Mouse (Mus musculus): ENCODE measurements around the gene Lcmt2. TPM values are rescaled to one million over a fixed set of nuclear protein-coding genes. Genes with fewer than 3 reads are reported as not detected.

Gene Lcmt2
- polyA plus RNA-seq, 1 experiment from 2014 or later: 25.3 TPM

DNA sequence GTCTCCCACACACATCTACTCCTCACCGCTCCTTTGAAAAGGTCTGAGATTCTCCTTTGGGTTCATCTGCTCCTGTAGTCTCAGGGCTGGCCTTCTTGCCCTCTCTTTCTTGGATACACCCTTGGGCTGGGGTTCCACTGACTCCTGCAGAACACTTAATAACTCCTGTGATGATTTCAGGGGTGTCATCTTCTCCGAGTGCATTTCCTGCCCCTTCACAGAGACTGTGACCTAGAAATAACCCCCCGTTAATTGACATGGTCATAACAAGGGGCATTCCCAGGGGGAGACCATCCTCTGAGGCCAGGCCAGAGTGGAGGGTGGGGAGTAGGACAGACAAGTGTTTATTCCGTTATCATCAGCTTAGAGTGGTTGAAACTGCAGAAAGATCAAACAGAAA lies 28.7 kb upstream of the Lcmt2 start:
- WGBS: 58% methylated on average over 4 of the region's 4 CpGs
- Histone ChIP-seq H3K4me3 (ENCODE audit: low read depth, low read length) (peak overlapping the region; percentile 52), H3K9me3 (ENCODE audit: control insufficient read depth, low read length) (no peaks in the 10 kb centered on the region)

DNA sequence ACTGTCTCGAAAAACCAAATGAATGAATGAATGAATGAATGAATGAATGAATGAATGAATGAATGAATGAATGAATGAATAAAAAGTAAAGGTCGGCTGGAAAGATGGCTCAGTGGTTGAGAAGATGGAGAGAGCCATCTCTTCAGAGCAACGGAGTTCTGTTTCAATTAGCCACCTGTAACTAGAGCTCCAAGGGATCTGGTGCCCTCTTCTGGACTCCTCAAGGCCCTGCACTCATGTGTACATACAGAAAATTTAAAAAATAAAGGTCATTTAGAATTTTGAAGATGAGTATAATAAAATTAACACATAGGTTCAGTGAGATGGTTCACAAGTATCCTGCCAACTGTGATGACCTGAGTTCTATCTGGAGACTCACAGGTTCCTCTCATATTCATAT lies 12.6 kb upstream of the Lcmt2 start:
- no peak for DNase-seq (ENCODE audit: low spot score)
- 86% methylated on average over 3 of the region's 3 CpGs for WGBS
- no peaks in the 10 kb centered on the region for H3K27me3 ChIP-seq (ENCODE audit: control insufficient read depth, insufficient read depth, low read length)
- ATAC-seq (ENCODE audit: low FRiP score): no peak
- H3K4me1 ChIP-seq (replicated peaks; ENCODE audit: control insufficient read depth, insufficient read depth, low read length): no peaks in the 10 kb centered on the region
- H3K36me3 ChIP-seq (ENCODE audit: control insufficient read depth, insufficient read depth, low read length): peaks cover 3% of the 10 kb centered on the region; the same call in 1 of the 2 replicates
- no peak overlapping the region for H3K9ac ChIP-seq (ENCODE audit: low read depth, low read length)
- H3K27ac ChIP-seq (ENCODE audit: low read depth, low read length): no peak overlapping the region
- no peak overlapping the region for H3K4me3 ChIP-seq (ENCODE audit: low read depth, low read length)
- no peaks in the 10 kb centered on the region for H3K9me3 ChIP-seq (ENCODE audit: control insufficient read depth, low read length)
- no peak overlapping the region for H3K4me2 ChIP-seq (replicated peaks; ENCODE audit: low read depth, low read length)

More for the DNA sequence above, 28.7 kb upstream of the Lcmt2 start:
- Histone ChIP-seq H3K27ac (ENCODE audit: low read depth, low read length) (no peak overlapping the region), H3K4me1 (replicated peaks; ENCODE audit: control insufficient read depth, insufficient read depth, low read length) (peaks cover 11% of the 10 kb centered on the region), H3K4me2 (replicated peaks; ENCODE audit: low read depth, low read length) (peak overlapping the region; percentile 89), H3K27me3 (ENCODE audit: control insufficient read depth, insufficient read depth, low read length) (no peaks in the 10 kb centered on the region), H3K9ac (ENCODE audit: low read depth, low read length) (peak overlapping the region; percentile 12), H3K36me3 (ENCODE audit: control insufficient read depth, insufficient read depth, low read length) (no peaks in the 10 kb centered on the region; the same call in 1 of the 2 replicates)
- ATAC-seq (ENCODE audit: low FRiP score) (no peak), DNase-seq (ENCODE audit: low spot score) (no peak)

DNA sequence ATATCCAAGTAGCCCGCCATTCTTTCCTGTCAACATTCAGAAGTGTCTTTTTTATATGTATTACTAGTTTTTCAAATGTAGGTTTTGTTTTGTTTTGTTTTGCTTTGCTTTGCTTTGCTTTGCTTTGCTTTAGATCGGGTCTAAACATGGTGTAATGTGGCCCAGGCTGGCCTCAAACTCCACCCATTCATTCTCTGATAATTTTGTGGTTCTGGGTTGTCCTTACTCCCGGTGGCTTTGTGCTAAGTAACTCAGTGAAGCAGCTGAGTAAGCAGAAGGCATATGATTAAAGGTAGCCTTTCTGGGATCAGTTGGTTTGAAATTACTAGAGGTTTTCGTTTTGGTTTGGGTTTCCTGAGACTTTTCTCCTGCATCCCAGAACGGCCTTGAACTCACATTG lies 9.2 kb upstream of the Lcmt2 start:
- WGBS: 85% methylated on average over 5 of the region's 5 CpGs
- no peak overlapping the region for H3K27ac ChIP-seq (ENCODE audit: low read depth, low read length)
- no peaks in the 10 kb centered on the region for H3K27me3 ChIP-seq (ENCODE audit: control insufficient read depth, insufficient read depth, low read length)
- H3K9ac ChIP-seq (ENCODE audit: low read depth, low read length): no peak overlapping the region
- no peak for DNase-seq (ENCODE audit: low spot score)
- no peaks in the 10 kb centered on the region for H3K36me3 ChIP-seq (ENCODE audit: control insufficient read depth, insufficient read depth, low read length)
- no peaks in the 10 kb centered on the region for H3K9me3 ChIP-seq (ENCODE audit: control insufficient read depth, low read length)
- H3K4me2 ChIP-seq (replicated peaks; ENCODE audit: low read depth, low read length): no peak overlapping the region
- no peak overlapping the region for H3K4me3 ChIP-seq (ENCODE audit: low read depth, low read length)
- ATAC-seq (ENCODE audit: low FRiP score): no peak
- H3K4me1 ChIP-seq (replicated peaks; ENCODE audit: control insufficient read depth, insufficient read depth, low read length): no peaks in the 10 kb centered on the region

DNA sequence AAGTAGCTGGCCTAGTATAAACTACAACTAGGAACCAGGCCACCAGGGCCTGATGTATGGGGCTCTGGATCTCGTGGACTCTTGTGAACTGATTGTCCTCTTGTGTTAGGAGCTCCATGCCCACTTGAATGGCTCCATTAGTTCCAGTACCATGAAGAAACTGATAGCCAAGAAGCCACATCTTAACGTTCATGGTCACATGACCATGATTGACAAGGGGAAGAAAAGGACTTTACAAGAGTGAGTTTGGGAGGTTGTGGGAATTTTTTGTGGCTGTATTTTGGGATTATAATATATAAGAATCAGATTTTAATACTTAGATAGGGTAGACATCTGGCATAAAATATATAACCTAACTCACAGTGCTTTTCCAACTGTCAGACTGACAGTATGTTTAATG lies 2.0 kb upstream of the Lcmt2 start:
- H3K27ac ChIP-seq (ENCODE audit: low read depth, low read length): no peak overlapping the region
- DNase-seq (ENCODE audit: low spot score) (no peak), ATAC-seq (ENCODE audit: low FRiP score) (no peak)
- no peak overlapping the region for H3K4me3 ChIP-seq (ENCODE audit: low read depth, low read length)
- H3K9me3 ChIP-seq (ENCODE audit: control insufficient read depth, low read length): no peaks in the 10 kb centered on the region
- no peak overlapping the region for H3K9ac ChIP-seq (ENCODE audit: low read depth, low read length)
- no peaks in the 10 kb centered on the region for H3K27me3 ChIP-seq (ENCODE audit: control insufficient read depth, insufficient read depth, low read length)
- H3K4me1 ChIP-seq (replicated peaks; ENCODE audit: control insufficient read depth, insufficient read depth, low read length): peaks cover 5% of the 10 kb centered on the region; the same call in 1 of the 2 replicates
- H3K36me3 ChIP-seq (ENCODE audit: control insufficient read depth, insufficient read depth, low read length): 0 out of 2 replicates have a peak, but pooled peaks cover 5% of the 10 kb centered on the region
- H3K4me2 ChIP-seq (replicated peaks; ENCODE audit: low read depth, low read length): no peak overlapping the region
- WGBS: 59% methylated on average over 2 of the region's 2 CpGs

DNA sequence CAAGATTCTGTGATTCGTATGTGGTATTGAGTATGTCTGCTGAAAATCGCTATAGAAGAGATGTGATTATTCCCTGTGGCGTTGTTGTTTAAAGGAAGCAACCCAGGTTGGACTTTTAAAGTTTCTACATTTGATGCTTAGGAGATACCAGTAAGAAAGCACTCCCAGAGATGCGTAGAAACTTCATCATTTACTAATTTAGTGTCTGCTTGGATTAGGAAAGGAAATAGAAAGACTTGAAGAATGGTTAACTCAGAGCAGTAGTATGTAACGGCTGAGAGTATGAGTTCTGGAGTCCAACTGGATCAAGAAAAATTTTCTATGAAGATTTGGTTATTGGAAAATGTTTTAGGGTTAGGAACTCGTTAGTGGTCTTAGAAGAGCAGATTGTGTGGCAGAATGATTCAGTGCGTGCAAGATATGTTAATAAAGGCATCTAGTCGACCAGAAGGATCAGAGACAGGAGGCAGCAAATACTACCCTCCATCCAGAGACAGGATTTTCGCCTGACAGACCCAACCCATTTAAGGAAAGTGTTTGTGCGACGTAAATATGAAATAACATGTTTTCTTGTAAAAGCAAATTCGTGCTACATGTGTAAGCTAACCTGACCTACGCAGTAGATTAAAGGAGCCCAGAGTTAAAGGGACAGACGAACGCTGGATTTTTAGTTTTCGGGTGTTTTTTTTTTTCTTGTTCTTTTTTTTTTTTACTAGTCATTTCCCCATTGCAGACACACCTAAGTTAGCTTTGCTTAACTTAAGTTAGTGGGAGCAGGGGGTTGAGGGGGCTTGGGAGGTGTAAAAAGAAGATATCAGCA lies 973 bp upstream of the Lcmt2 start:
- peak overlapping the region; percentile 83 for H3K9ac ChIP-seq (ENCODE audit: low read depth, low read length)

DNA sequence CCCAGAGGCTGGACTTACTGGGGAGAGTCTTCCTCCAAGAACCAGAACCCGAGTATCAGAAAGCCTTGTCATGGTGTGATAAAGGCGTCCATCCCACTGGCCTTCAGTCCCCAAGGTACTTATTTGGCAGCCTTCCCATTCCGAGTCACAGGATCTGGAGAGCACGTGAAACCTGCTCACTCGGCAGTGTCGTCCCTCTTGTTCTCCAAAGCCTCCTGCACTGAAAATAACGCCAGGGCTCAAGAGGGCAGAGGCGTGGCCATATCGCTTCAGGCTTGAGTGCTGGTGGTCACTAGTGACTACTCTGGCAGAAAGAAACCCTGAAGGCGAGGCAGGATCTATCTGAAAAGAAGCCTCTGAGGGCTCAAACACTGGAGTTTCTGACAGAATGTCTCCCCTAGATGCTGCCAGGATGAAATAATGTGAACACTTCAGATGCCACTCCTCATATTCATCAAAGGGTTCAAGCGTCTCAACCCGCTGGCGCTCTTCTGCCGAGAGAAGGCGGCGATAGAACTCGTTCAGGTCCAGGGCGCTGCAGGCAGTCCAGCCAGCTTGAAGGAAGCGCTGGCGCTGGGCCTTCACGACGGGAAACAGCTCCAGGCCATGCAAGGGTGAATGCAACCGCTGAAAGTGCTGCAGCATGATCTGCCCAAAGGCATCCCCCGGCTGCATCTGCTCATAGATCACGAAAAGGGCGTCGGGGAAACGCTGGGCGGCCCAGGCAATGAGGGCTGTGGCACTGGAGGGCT lies 1.0 kb downstream of the Lcmt2 start:
- 58% methylated on average over 29 of the region's 29 CpGs for WGBS
- H3K4me3 ChIP-seq (ENCODE audit: low read depth, low read length): peak overlapping the region; percentile 60
- H3K9me3 ChIP-seq (ENCODE audit: control insufficient read depth, low read length): no peaks in the 10 kb centered on the region
- peaks cover 5% of the 10 kb centered on the region; the same call in 1 of the 2 replicates for H3K4me1 ChIP-seq (replicated peaks; ENCODE audit: control insufficient read depth, insufficient read depth, low read length)
- H3K27me3 ChIP-seq (ENCODE audit: control insufficient read depth, insufficient read depth, low read length): no peaks in the 10 kb centered on the region
- peak overlapping the region; percentile 95 for H3K27ac ChIP-seq (ENCODE audit: low read depth, low read length)
- H3K4me2 ChIP-seq (replicated peaks; ENCODE audit: low read depth, low read length): peak overlapping the region; percentile 62
- H3K9ac ChIP-seq (ENCODE audit: low read depth, low read length): peak overlapping the region; percentile 83
- DNase-seq (ENCODE audit: low spot score) (no peak), ATAC-seq (ENCODE audit: low FRiP score) (peak; percentile 17)
- H3K36me3 ChIP-seq (ENCODE audit: control insufficient read depth, insufficient read depth, low read length): 0 out of 2 replicates have a peak, but pooled peaks cover 5% of the 10 kb centered on the region

More for the DNA sequence above, 973 bp upstream of the Lcmt2 start:
- Histone ChIP-seq H3K27me3 (ENCODE audit: control insufficient read depth, insufficient read depth, low read length) (no peaks in the 10 kb centered on the region), H3K4me1 (replicated peaks; ENCODE audit: control insufficient read depth, insufficient read depth, low read length) (peaks cover 5% of the 10 kb centered on the region; the same call in 1 of the 2 replicates), H3K4me2 (replicated peaks; ENCODE audit: low read depth, low read length) (peak overlapping the region; percentile 62), H3K4me3 (ENCODE audit: low read depth, low read length) (peak overlapping the region; percentile 60), H3K9me3 (ENCODE audit: control insufficient read depth, low read length) (no peaks in the 10 kb centered on the region), H3K27ac (ENCODE audit: low read depth, low read length) (no peak overlapping the region), H3K36me3 (ENCODE audit: control insufficient read depth, insufficient read depth, low read length) (0 out of 2 replicates have a peak, but pooled peaks cover 5% of the 10 kb centered on the region)
- no peak for ATAC-seq (ENCODE audit: low FRiP score)
- no peak for DNase-seq (ENCODE audit: low spot score)
- 79% methylated on average over 16 of the region's 16 CpGs for WGBS

DNA sequence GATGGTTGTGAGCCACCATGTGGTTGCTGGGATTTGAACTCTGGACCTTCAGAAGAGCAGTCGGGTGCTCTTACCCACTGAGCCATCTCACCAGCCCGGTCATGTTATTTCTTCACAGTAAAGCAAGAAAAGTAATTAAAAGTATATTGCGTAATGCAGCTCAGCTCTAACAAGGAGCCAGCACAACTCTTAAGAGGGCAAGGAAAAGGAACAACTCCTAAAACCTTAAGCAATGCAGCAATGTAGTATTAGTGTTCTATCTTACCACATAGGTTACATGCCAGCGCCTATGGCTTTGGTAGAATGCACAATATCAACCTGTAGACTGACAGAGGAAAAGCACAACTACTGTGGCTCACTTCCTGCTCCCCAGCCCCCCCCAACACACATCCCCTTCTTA lies 3.1 kb downstream of the Lcmt2 start:
- Histone ChIP-seq H3K9me3 (ENCODE audit: control insufficient read depth, low read length) (no peaks in the 10 kb centered on the region), H3K36me3 (ENCODE audit: control insufficient read depth, insufficient read depth, low read length) (0 out of 2 replicates have a peak, but pooled peaks cover 5% of the 10 kb centered on the region), H3K4me1 (replicated peaks; ENCODE audit: control insufficient read depth, insufficient read depth, low read length) (peaks cover 5% of the 10 kb centered on the region; the same call in 1 of the 2 replicates), H3K27me3 (ENCODE audit: control insufficient read depth, insufficient read depth, low read length) (no peaks in the 10 kb centered on the region), H3K4me2 (replicated peaks; ENCODE audit: low read depth, low read length) (no peak overlapping the region), H3K27ac (ENCODE audit: low read depth, low read length) (no peak overlapping the region), H3K9ac (ENCODE audit: low read depth, low read length) (no peak overlapping the region), H3K4me3 (ENCODE audit: low read depth, low read length) (no peak overlapping the region)
- no peak for DNase-seq (ENCODE audit: low spot score)
- 93% methylated on average over 4 of the region's 4 CpGs for WGBS
- ATAC-seq (ENCODE audit: low FRiP score): no peak

DNA sequence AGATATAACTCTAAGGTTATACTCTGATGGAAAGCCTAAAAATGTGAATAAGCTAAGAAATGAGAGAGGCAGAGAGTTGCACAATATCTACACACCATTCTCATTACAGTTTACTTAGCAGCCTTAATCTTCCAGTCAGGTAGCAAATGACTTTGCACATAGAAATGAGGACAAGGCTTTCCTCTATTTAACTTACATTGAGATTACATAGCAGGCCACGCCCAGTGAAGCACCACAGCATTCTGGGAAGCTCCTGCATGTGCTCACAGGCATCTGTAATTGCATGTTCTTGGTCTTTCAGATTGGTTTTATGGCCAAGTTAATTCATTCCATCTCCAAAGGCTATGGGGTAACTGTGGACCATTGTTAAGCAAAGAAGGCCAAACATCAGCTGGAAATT lies 7.6 kb downstream of the Lcmt2 start:
- ATAC-seq (ENCODE audit: low FRiP score): no peak
- H3K4me2 ChIP-seq (replicated peaks; ENCODE audit: low read depth, low read length): no peak overlapping the region
- 74% methylated on average over 1 of the region's 1 CpGs for WGBS

More for the DNA sequence above, 7.6 kb downstream of the Lcmt2 start:
- Histone ChIP-seq H3K36me3 (ENCODE audit: control insufficient read depth, insufficient read depth, low read length) (no peaks in the 10 kb centered on the region), H3K9ac (ENCODE audit: low read depth, low read length) (no peak overlapping the region), H3K9me3 (ENCODE audit: control insufficient read depth, low read length) (no peaks in the 10 kb centered on the region), H3K27me3 (ENCODE audit: control insufficient read depth, insufficient read depth, low read length) (no peaks in the 10 kb centered on the region), H3K27ac (ENCODE audit: low read depth, low read length) (no peak overlapping the region), H3K4me3 (ENCODE audit: low read depth, low read length) (no peak overlapping the region), H3K4me1 (replicated peaks; ENCODE audit: control insufficient read depth, insufficient read depth, low read length) (no peaks in the 10 kb centered on the region)
- DNase-seq (ENCODE audit: low spot score): no peak
